Mouse (Mus musculus) bone marrow macrophage, adult 2 months (primary cell): ENCODE measurements at regions not wholly inside any gene's neighbourhood (a gene's known extent, or its start where the extent isn't known, plus 50 kb on each side); places are given as distances from the start of the nearest gene placed in this dataset.

ENCODE experiments used
- CTCF ChIP-seq: IDR thresholded peaks from 2 replicates; pipeline ENCODE4 v1.5.1; 2012; ENCODE audit warnings: low read depth, mild to moderate bottlenecking, low read length, moderate library complexity
- POLR2A ChIP-seq: IDR thresholded peaks from 2 replicates; pipeline ENCODE4 v1.6.1; 2012; ENCODE audit warnings: mild to moderate bottlenecking, low read depth, low read length, borderline replicate concordance

- no peak for TF ChIP-seq POLR2A
- no peak for TF ChIP-seq CTCF
Measured at GRCm38 (mm10) chr6:31146779-31147178, 187.9 kb upstream of the Klf14 start.
